Mouse (Mus musculus): ENCODE data around the gene Rbm38. TPM values are rescaled to one million over a fixed set of nuclear protein-coding genes. Genes with fewer than 3 reads are reported as not detected.

Gene Rbm38
- polyA plus RNA-seq, 1 experiment from 2014 or later: 61.4 TPM

- H3K4me3 ChIP-seq: no peak overlapping the region
- H3K27ac ChIP-seq (replicated peaks): no peak overlapping the region
- no peak overlapping the region for H3K9ac ChIP-seq (replicated peaks)
- peaks cover 45% of the 10 kb centered on the region for H3K4me1 ChIP-seq
- no peaks in the 10 kb centered on the region for H3K9me3 ChIP-seq
- H3K36me3 ChIP-seq: peaks cover 68% of the 10 kb centered on the region
- no peak for ATAC-seq (ENCODE audit: low FRiP score, low read depth)
- 95% methylated on average over 6 of the region's 6 CpGs for WGBS
- H3K27me3 ChIP-seq: no peaks in the 10 kb centered on the region
- H3K4me2 ChIP-seq (replicated peaks): no peak overlapping the region
Measured at GRCm38 (mm10) chr2:173027169-173027823, 7.0 kb downstream of the Rbm38 start.

- Histone ChIP-seq H3K36me3 (peaks cover 75% of the 10 kb centered on the region), H3K27me3 (no peaks in the 10 kb centered on the region), H3K4me3 (no peak overlapping the region), H3K9me3 (no peaks in the 10 kb centered on the region), H3K27ac (replicated peaks) (no peak overlapping the region), H3K9ac (replicated peaks) (no peak overlapping the region), H3K4me1 (peaks cover 39% of the 10 kb centered on the region), H3K4me2 (replicated peaks) (no peak overlapping the region)
- ATAC-seq (ENCODE audit: low FRiP score, low read depth): no peak
- 89% methylated on average over 4 of the region's 4 CpGs for WGBS
Measured at GRCm38 (mm10) chr2:173027824-173028495, 7.7 kb downstream of the Rbm38 start.

GRCm38 (mm10) chr2:173028508-173029031, 8.3 kb downstream of the Rbm38 start:
- H3K4me3 ChIP-seq: no peak overlapping the region
- no peak overlapping the region for H3K4me2 ChIP-seq (replicated peaks)
- H3K9me3 ChIP-seq: no peaks in the 10 kb centered on the region
- peaks cover 81% of the 10 kb centered on the region for H3K36me3 ChIP-seq
- ATAC-seq (ENCODE audit: low FRiP score, low read depth): no peak
- H3K4me1 ChIP-seq: peaks cover 32% of the 10 kb centered on the region
- no peak overlapping the region for H3K27ac ChIP-seq (replicated peaks)
- H3K9ac ChIP-seq (replicated peaks): no peak overlapping the region
- 86% methylated on average over 3 of the region's 3 CpGs for WGBS
- no peaks in the 10 kb centered on the region for H3K27me3 ChIP-seq

- ATAC-seq (ENCODE audit: low FRiP score, low read depth): no peak
- Histone ChIP-seq H3K4me2 (replicated peaks) (no peak overlapping the region), H3K9me3 (no peaks in the 10 kb centered on the region), H3K9ac (replicated peaks) (no peak overlapping the region), H3K27me3 (no peaks in the 10 kb centered on the region), H3K36me3 (peaks cover 90% of the 10 kb centered on the region), H3K4me1 (peaks cover 12% of the 10 kb centered on the region), H3K27ac (replicated peaks) (no peak overlapping the region), H3K4me3 (no peak overlapping the region)
- 83% methylated on average over 12 of the region's 12 CpGs for WGBS
Measured at GRCm38 (mm10) chr2:173030591-173031338, 10.5 kb downstream of the Rbm38 start.

GRCm38 (mm10) chr2:173033531-173033930, 13.2 kb downstream of the Rbm38 start:
- Histone ChIP-seq H3K9ac (replicated peaks) (no peak overlapping the region), H3K4me1 (no peaks in the 10 kb centered on the region), H3K4me3 (no peak overlapping the region), H3K27ac (replicated peaks) (no peak overlapping the region), H3K4me2 (replicated peaks) (no peak overlapping the region), H3K36me3 (peaks cover 72% of the 10 kb centered on the region), H3K9me3 (no peaks in the 10 kb centered on the region), H3K27me3 (no peaks in the 10 kb centered on the region)
- no peak for ATAC-seq (ENCODE audit: low FRiP score, low read depth)
- 96% methylated on average over 13 of the region's 13 CpGs for WGBS

GRCm38 (mm10) chr2:173034998-173035397, 14.7 kb downstream of the Rbm38 start:
- Histone ChIP-seq H3K4me2 (replicated peaks) (no peak overlapping the region), H3K4me3 (no peak overlapping the region), H3K27ac (replicated peaks) (no peak overlapping the region), H3K9me3 (no peaks in the 10 kb centered on the region), H3K4me1 (no peaks in the 10 kb centered on the region), H3K36me3 (peaks cover 61% of the 10 kb centered on the region), H3K9ac (replicated peaks) (no peak overlapping the region), H3K27me3 (no peaks in the 10 kb centered on the region)
- 81% methylated on average over 4 of the region's 4 CpGs for WGBS
- ATAC-seq (ENCODE audit: low FRiP score, low read depth): no peak

- H3K9me3 ChIP-seq: no peaks in the 10 kb centered on the region
- no peak overlapping the region for H3K9ac ChIP-seq (replicated peaks)
- H3K36me3 ChIP-seq: peaks cover 55% of the 10 kb centered on the region
- ATAC-seq (ENCODE audit: low FRiP score, low read depth): no peak
- no peaks in the 10 kb centered on the region for H3K27me3 ChIP-seq
- WGBS: 92% methylated on average over 5 of the region's 5 CpGs
- no peak overlapping the region for H3K4me3 ChIP-seq
- H3K4me1 ChIP-seq: no peaks in the 10 kb centered on the region
- H3K27ac ChIP-seq (replicated peaks): 0 out of 2 replicates have a peak overlapping the region, but pooled peaks have one; percentile 10
- H3K4me2 ChIP-seq (replicated peaks): no peak overlapping the region
Measured at GRCm38 (mm10) chr2:173035653-173036052, 15.4 kb downstream of the Rbm38 start.

- Histone ChIP-seq H3K36me3 (peaks cover 51% of the 10 kb centered on the region), H3K9ac (replicated peaks) (no peak overlapping the region), H3K4me2 (replicated peaks) (no peak overlapping the region), H3K27me3 (no peaks in the 10 kb centered on the region), H3K4me1 (no peaks in the 10 kb centered on the region), H3K27ac (replicated peaks) (0 out of 2 replicates have a peak overlapping the region, but pooled peaks have one; percentile 10), H3K9me3 (no peaks in the 10 kb centered on the region), H3K4me3 (no peak overlapping the region)
- 90% methylated on average over 5 of the region's 5 CpGs for WGBS
- no peak for ATAC-seq (ENCODE audit: low FRiP score, low read depth)
Measured at GRCm38 (mm10) chr2:173036055-173036454, 15.8 kb downstream of the Rbm38 start.

GRCm38 (mm10) chr2:173036611-173037010, 16.3 kb downstream of the Rbm38 start:
- 72% methylated on average over 4 of the region's 4 CpGs for WGBS
- no peak overlapping the region for H3K27ac ChIP-seq (replicated peaks)

GRCm38 (mm10) chr2:173037347-173037746, 17.0 kb downstream of the Rbm38 start:
- no peak overlapping the region for H3K27ac ChIP-seq (replicated peaks)
- no peak overlapping the region for H3K4me2 ChIP-seq (replicated peaks)
- no peak for ATAC-seq (ENCODE audit: low FRiP score, low read depth)
- no peak overlapping the region for H3K9ac ChIP-seq (replicated peaks)
- H3K4me1 ChIP-seq: no peaks in the 10 kb centered on the region
- peaks cover 38% of the 10 kb centered on the region for H3K36me3 ChIP-seq
- H3K4me3 ChIP-seq: no peak overlapping the region
- no peaks in the 10 kb centered on the region for H3K27me3 ChIP-seq
- H3K9me3 ChIP-seq: no peaks in the 10 kb centered on the region
- 85% methylated on average over 5 of the region's 5 CpGs for WGBS

More at GRCm38 (mm10) chr2:173036611-173037010, 16.3 kb downstream of the Rbm38 start:
- ATAC-seq (ENCODE audit: low FRiP score, low read depth): no peak
- H3K27me3 ChIP-seq: no peaks in the 10 kb centered on the region
- H3K36me3 ChIP-seq: peaks cover 45% of the 10 kb centered on the region
- no peaks in the 10 kb centered on the region for H3K9me3 ChIP-seq
- H3K9ac ChIP-seq (replicated peaks): no peak overlapping the region
- H3K4me2 ChIP-seq (replicated peaks): no peak overlapping the region
- H3K4me3 ChIP-seq: no peak overlapping the region
- no peaks in the 10 kb centered on the region for H3K4me1 ChIP-seq

GRCm38 (mm10) chr2:173037827-173038607, 17.7 kb downstream of the Rbm38 start:
- no peak overlapping the region for H3K27ac ChIP-seq (replicated peaks)
- no peaks in the 10 kb centered on the region; the same call in 1 of the 2 replicates for H3K4me1 ChIP-seq
- H3K36me3 ChIP-seq: peaks cover 31% of the 10 kb centered on the region
- WGBS: 79% methylated on average over 7 of the region's 7 CpGs
- no peak overlapping the region for H3K4me3 ChIP-seq
- H3K4me2 ChIP-seq (replicated peaks): no peak overlapping the region
- H3K27me3 ChIP-seq: no peaks in the 10 kb centered on the region
- no peaks in the 10 kb centered on the region for H3K9me3 ChIP-seq
- no peak overlapping the region for H3K9ac ChIP-seq (replicated peaks)
- no peak for ATAC-seq (ENCODE audit: low FRiP score, low read depth)
